ENCODE assay signal across 30 mouse cellular contexts in the genomic region with DNA sequence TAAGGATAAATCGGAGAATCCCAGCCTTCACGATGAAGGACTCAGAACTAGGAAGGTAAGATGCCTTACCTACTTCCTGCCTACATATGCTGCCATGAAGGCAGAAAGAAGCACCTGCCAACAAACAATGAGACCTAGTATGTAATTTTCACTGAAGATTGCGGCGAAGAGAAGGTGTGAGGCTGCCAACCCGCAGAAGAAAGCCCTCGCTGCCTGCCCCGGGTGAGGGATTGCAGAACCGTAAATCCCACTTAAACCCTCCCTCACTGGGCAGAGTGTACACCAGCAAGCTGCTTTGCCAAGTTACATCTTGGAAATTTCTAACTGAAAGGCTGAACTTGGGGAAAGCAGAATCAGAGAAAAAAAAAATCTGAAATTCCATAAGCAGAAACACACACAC.
"Had no signal": no experiment of that assay in that cellular context is flagged by ENCODE, and none has a peak within 500 bp of the region (broad histone marks: within the 10 kb centered on the region; RNA-seq: fewer than 3 reads in every experiment).

No protein-coding gene starts in this region.

- H3K36me3 ChIP-seq: limb, embryonic 10.5 days; limb, embryonic 12.5 days; limb, embryonic 13.5 days; limb, embryonic 15.5 days; liver, embryonic 13.5 days; liver, embryonic 15.5 days; lung, embryonic 15.5 days; midbrain, embryonic 10.5 days; midbrain, embryonic 12.5 days; midbrain, embryonic 13.5 days; midbrain, embryonic 15.5 days; neural tube, embryonic 12.5 days had no signal

- H3K27me3 ChIP-seq: limb, embryonic 12.5 days; limb, embryonic 13.5 days; limb, embryonic 15.5 days; liver, embryonic 13.5 days; liver, embryonic 15.5 days; lung, embryonic 15.5 days; megakaryocyte, embryonic 14.5 days; midbrain, embryonic 12.5 days; midbrain, embryonic 13.5 days; midbrain, embryonic 15.5 days; neural tube, embryonic 12.5 days had no signal

- DNase-seq: left cerebral cortex, postnatal 4 days; liver; liver, embryonic 13.5 days; liver, postnatal 0 days; lung, adult 18-20 months; lung, adult 2 months; lung, embryonic 14.5 days; lung, postnatal 10 days; lung, postnatal 14 days; lung, postnatal 36 days; lung, postnatal 4 days had no signal

- H3K9ac ChIP-seq: limb, embryonic 12.5 days; limb, embryonic 13.5 days; limb, embryonic 15.5 days; liver, embryonic 13.5 days; liver, embryonic 14.5 days; liver, embryonic 15.5 days; liver, postnatal 0 days; lung, embryonic 14.5 days; lung, embryonic 15.5 days; midbrain, embryonic 12.5 days; midbrain, embryonic 13.5 days; midbrain, embryonic 15.5 days; neural tube, embryonic 12.5 days had no signal

- ATAC-seq: liver, postnatal 0 days; lung, postnatal 0 days; midbrain, embryonic 15.5 days; midbrain, embryonic 16.5 days had no signal

- H3K4me2 ChIP-seq: limb, embryonic 12.5 days; limb, embryonic 13.5 days; limb, embryonic 15.5 days; liver, embryonic 11.5 days; liver, embryonic 13.5 days; liver, embryonic 15.5 days; lung, embryonic 14.5 days; lung, embryonic 15.5 days; midbrain, embryonic 12.5 days; midbrain, embryonic 13.5 days; midbrain, embryonic 15.5 days; neural tube, embryonic 12.5 days had no signal

- H3K27ac ChIP-seq: left cerebral cortex, adult 2 months; limb, embryonic 10.5 days; limb, embryonic 12.5 days; limb, embryonic 13.5 days; limb, embryonic 15.5 days; liver, embryonic 13.5 days; liver, embryonic 14.5 days; liver, embryonic 15.5 days; lung, embryonic 15.5 days; macrophage; midbrain, embryonic 10.5 days; midbrain, embryonic 12.5 days; midbrain, embryonic 13.5 days; midbrain, embryonic 15.5 days; neural tube, embryonic 12.5 days had no signal

- H3K4me1 ChIP-seq: limb, embryonic 10.5 days; limb, embryonic 12.5 days; limb, embryonic 13.5 days; liver, embryonic 13.5 days; liver, embryonic 15.5 days; lung, embryonic 15.5 days; megakaryocyte, embryonic 14.5 days; neural tube, embryonic 12.5 days had no signal

- H3K9me3 ChIP-seq: limb, embryonic 10.5 days; limb, embryonic 12.5 days; limb, embryonic 13.5 days; limb, embryonic 15.5 days; liver, embryonic 13.5 days; liver, embryonic 15.5 days; lung, embryonic 15.5 days; megakaryocyte, embryonic 14.5 days; midbrain, embryonic 10.5 days; midbrain, embryonic 12.5 days; midbrain, embryonic 13.5 days; midbrain, embryonic 15.5 days; neural tube, embryonic 12.5 days had no signal

- H3K4me3 ChIP-seq: left cerebral cortex, adult 2 months; limb, embryonic 10.5 days; limb, embryonic 12.5 days; limb, embryonic 13.5 days; limb, embryonic 15.5 days; liver, embryonic 13.5 days; liver, embryonic 15.5 days; lung, embryonic 15.5 days; megakaryocyte, embryonic 14.5 days; midbrain, embryonic 10.5 days; midbrain, embryonic 12.5 days; midbrain, embryonic 13.5 days; midbrain, embryonic 15.5 days; myocyte; neural tube, embryonic 12.5 days had no signal
